Mouse (Mus musculus) limb, embryonic 13.5 days (tissue): ENCODE measurements at regions not wholly inside any gene's neighbourhood (a gene's known extent, or its start where the extent isn't known, plus 50 kb on each side); places are given as distances from the start of the nearest gene placed in this dataset.
A peak's percentile ranks its signal among the peaks of the same experiment; 100 is the strongest.

ENCODE experiments used
- ATAC-seq: fragments of 200-750 bp; cut with Nextera tagmentation; 2 replicates; pipeline ENCODE4 v1.8.0; 2017; ENCODE audit warnings: low read depth, moderate number of reproducible peaks, moderate TSS enrichment; ENCODE audit not compliant: low FRiP score
- H3K27ac ChIP-seq: fragments of 300-500 bp; sonication (generic); 2 replicates; pipeline ENCODE4 v1.5.1; 2015; ENCODE audit warnings: inconsistent platforms, mild to moderate bottlenecking, moderate library complexity
- H3K27me3 ChIP-seq: fragments of 300-500 bp; sonication (generic); 2 replicates; pipeline ENCODE4 v1.6.1; 2015; ENCODE audit warnings: mild to moderate bottlenecking, inconsistent platforms
- H3K36me3 ChIP-seq: fragments of 300-500 bp; sonication (generic); 2 replicates; pipeline ENCODE4 v1.6.1; 2015; ENCODE audit warnings: inconsistent platforms, mild to moderate bottlenecking, moderate library complexity
- H3K4me1 ChIP-seq: fragments of 300-500 bp; sonication (generic); 2 replicates; pipeline ENCODE4 v1.6.1; 2015; ENCODE audit warnings: inconsistent platforms
- H3K4me2 ChIP-seq: fragments of 300-500 bp; sonication (generic); replicated peaks from 2 replicates; pipeline ENCODE4 v1.6.1; 2015; ENCODE audit warnings: inconsistent platforms, mild to moderate bottlenecking, moderate library complexity
- H3K4me3 ChIP-seq: fragments of 300-500 bp; sonication (generic); 2 replicates; pipeline ENCODE4 v1.5.1; 2015; ENCODE audit warnings: moderate library complexity, mild to moderate bottlenecking, inconsistent platforms
- H3K9ac ChIP-seq: fragments of 300-500 bp; sonication (generic); 2 replicates; pipeline ENCODE4 v1.6.1; 2015; ENCODE audit warnings: mild to moderate bottlenecking, inconsistent platforms
- H3K9me3 ChIP-seq: fragments of 300-500 bp; sonication (generic); 2 replicates; pipeline ENCODE4 v1.6.1; 2016; ENCODE audit warnings: inconsistent platforms
- WGBS: fragments of 180-500 bp; shearing (Covaris S2); methylation state at CpG from one replicate; pipeline ENCODE4 v1.1.7; 2015; 5-methylcytosine and 5-hydroxymethylcytosine counted together

GRCm38 (mm10) chr16:72152920-72153319 is 155.2 kb upstream of the Robo1 start:
- no peak for ATAC-seq
- no peak overlapping the region for H3K9ac ChIP-seq
- 92% methylated on average over 2 of the region's 2 CpGs for WGBS

GRCm38 (mm10) chr16:72157913-72158312 is 150.2 kb upstream of the Robo1 start:
- H3K4me3 ChIP-seq: no peak overlapping the region
- H3K36me3 ChIP-seq: no peaks in the 10 kb centered on the region
- ATAC-seq: no peak; the same call in 1 of the 2 replicates
- 89% methylated on average over 14 of the region's 14 CpGs for WGBS
- no peak overlapping the region for H3K4me2 ChIP-seq
- H3K4me1 ChIP-seq: no peaks in the 10 kb centered on the region
- H3K27me3 ChIP-seq: no peaks in the 10 kb centered on the region
- H3K27ac ChIP-seq: no peak overlapping the region
- no peaks in the 10 kb centered on the region for H3K9me3 ChIP-seq
- H3K9ac ChIP-seq: no peak overlapping the region

More at GRCm38 (mm10) chr16:72152920-72153319, 155.2 kb upstream of the Robo1 start:
- Histone ChIP-seq H3K36me3 (no peaks in the 10 kb centered on the region), H3K4me2 (no peak overlapping the region), H3K4me1 (no peaks in the 10 kb centered on the region), H3K4me3 (no peak overlapping the region), H3K27ac (no peak overlapping the region), H3K9me3 (no peaks in the 10 kb centered on the region), H3K27me3 (no peaks in the 10 kb centered on the region)

GRCm38 (mm10) chr16:72159411-72159810 is 148.7 kb upstream of the Robo1 start:
- ATAC-seq: no peak
- H3K36me3 ChIP-seq: no peaks in the 10 kb centered on the region
- no peak overlapping the region for H3K9ac ChIP-seq
- no peak overlapping the region for H3K4me3 ChIP-seq
- H3K27me3 ChIP-seq: no peaks in the 10 kb centered on the region
- no peaks in the 10 kb centered on the region for H3K9me3 ChIP-seq
- no peak overlapping the region for H3K27ac ChIP-seq
- WGBS: 73% methylated on average over 4 of the region's 4 CpGs
- H3K4me2 ChIP-seq: no peak overlapping the region
- no peaks in the 10 kb centered on the region for H3K4me1 ChIP-seq

- no peaks in the 10 kb centered on the region for H3K36me3 ChIP-seq
- no peaks in the 10 kb centered on the region for H3K4me1 ChIP-seq
- H3K27ac ChIP-seq: no peak overlapping the region
- H3K27me3 ChIP-seq: no peaks in the 10 kb centered on the region
- 81% methylated on average over 5 of the region's 5 CpGs for WGBS
- no peak for ATAC-seq
- H3K9me3 ChIP-seq: no peaks in the 10 kb centered on the region
- no peak overlapping the region for H3K4me3 ChIP-seq
- no peak overlapping the region for H3K9ac ChIP-seq
- H3K4me2 ChIP-seq: no peak overlapping the region
These were observed 132.4 kb upstream of the Robo1 start for GRCm38 (mm10) chr16:72175727-72176126.

- Histone ChIP-seq H3K9ac (no peak overlapping the region), H3K4me3 (no peak overlapping the region), H3K4me1 (no peaks in the 10 kb centered on the region), H3K27ac (no peak overlapping the region), H3K36me3 (no peaks in the 10 kb centered on the region), H3K27me3 (no peaks in the 10 kb centered on the region), H3K4me2 (no peak overlapping the region), H3K9me3 (no peaks in the 10 kb centered on the region)
- no peak for ATAC-seq
- 7% methylated on average over 1 of the region's 1 CpGs for WGBS
These were observed 113.8 kb upstream of the Robo1 start for GRCm38 (mm10) chr16:72194320-72194719.

- H3K9me3 ChIP-seq: no peaks in the 10 kb centered on the region
- peak overlapping the region; percentile 56 for H3K4me2 ChIP-seq
- no peaks in the 10 kb centered on the region for H3K36me3 ChIP-seq
- 0 out of 2 replicates have a peak, but pooled peaks cover 2% of the 10 kb centered on the region for H3K27me3 ChIP-seq
- no peak overlapping the region for H3K27ac ChIP-seq
- ATAC-seq: peak; percentile 43; the same call in 1 of the 2 replicates
- H3K4me3 ChIP-seq: peak overlapping the region; percentile 22
- H3K9ac ChIP-seq: no peak overlapping the region
- H3K4me1 ChIP-seq: 0 out of 2 replicates have a peak, but pooled peaks cover 6% of the 10 kb centered on the region
- 45% methylated on average over 15 of the region's 15 CpGs for WGBS
These were observed 92.6 kb upstream of the Robo1 start for GRCm38 (mm10) chr16:72215360-72216013.

GRCm38 (mm10) chr16:72218021-72218420 is 90.1 kb upstream of the Robo1 start:
- H3K4me1 ChIP-seq: peaks cover 12% of the 10 kb centered on the region; the same call in 1 of the 2 replicates
- H3K4me2 ChIP-seq: no peak overlapping the region
- 5% methylated on average over 3 of the region's 3 CpGs for WGBS
- ATAC-seq: 0 out of 2 replicates have a peak, but pooled peaks have one; percentile 20
- no peaks in the 10 kb centered on the region for H3K9me3 ChIP-seq
- H3K36me3 ChIP-seq: no peaks in the 10 kb centered on the region
- no peak overlapping the region for H3K4me3 ChIP-seq
- no peak overlapping the region for H3K27ac ChIP-seq
- H3K27me3 ChIP-seq: no peaks in the 10 kb centered on the region
- H3K9ac ChIP-seq: no peak overlapping the region

GRCm38 (mm10) chr16:72221912-72222502 is 86.1 kb upstream of the Robo1 start:
- no peak overlapping the region for H3K4me3 ChIP-seq
- 48% methylated on average over 3 of the region's 3 CpGs for WGBS
- ATAC-seq: no peak
- no peaks in the 10 kb centered on the region for H3K27me3 ChIP-seq
- H3K9ac ChIP-seq: no peak overlapping the region
- peaks cover 9% of the 10 kb centered on the region; the same call in 1 of the 2 replicates for H3K4me1 ChIP-seq
- H3K36me3 ChIP-seq: no peaks in the 10 kb centered on the region
- no peak overlapping the region for H3K27ac ChIP-seq
- no peaks in the 10 kb centered on the region for H3K9me3 ChIP-seq
- no peak overlapping the region for H3K4me2 ChIP-seq

- ATAC-seq: peak; percentile 24; the same call in 1 of the 2 replicates
- no peaks in the 10 kb centered on the region for H3K27me3 ChIP-seq
- H3K27ac ChIP-seq: no peak overlapping the region
- no peak overlapping the region for H3K4me2 ChIP-seq
- 16% methylated on average over 3 of the region's 3 CpGs for WGBS
- no peak overlapping the region for H3K4me3 ChIP-seq
- H3K4me1 ChIP-seq: peaks cover 6% of the 10 kb centered on the region; the same call in 1 of the 2 replicates
- H3K36me3 ChIP-seq: no peaks in the 10 kb centered on the region
- H3K9me3 ChIP-seq: no peaks in the 10 kb centered on the region
- no peak overlapping the region for H3K9ac ChIP-seq
These were observed 84.2 kb upstream of the Robo1 start for GRCm38 (mm10) chr16:72223860-72224259.

GRCm38 (mm10) chr16:72225157-72225880 is 82.8 kb upstream of the Robo1 start:
- Histone ChIP-seq H3K36me3 (no peaks in the 10 kb centered on the region), H3K4me2 (no peak overlapping the region), H3K9ac (no peak overlapping the region), H3K27me3 (no peaks in the 10 kb centered on the region), H3K9me3 (no peaks in the 10 kb centered on the region), H3K4me3 (no peak overlapping the region), H3K4me1 (peaks cover 6% of the 10 kb centered on the region; the same call in 1 of the 2 replicates), H3K27ac (no peak overlapping the region)
- no peak for ATAC-seq
- WGBS: 50% methylated on average over 4 of the region's 4 CpGs

GRCm38 (mm10) chr16:72234366-72234765 is 73.7 kb upstream of the Robo1 start:
- H3K27ac ChIP-seq: no peak overlapping the region
- no peak overlapping the region for H3K4me3 ChIP-seq
- ATAC-seq: no peak
- no peaks in the 10 kb centered on the region for H3K27me3 ChIP-seq
- H3K9me3 ChIP-seq: no peaks in the 10 kb centered on the region
- 44% methylated on average over 1 of the region's 1 CpGs for WGBS
- no peak overlapping the region for H3K9ac ChIP-seq
- no peaks in the 10 kb centered on the region for H3K4me1 ChIP-seq
- no peak overlapping the region for H3K4me2 ChIP-seq
- H3K36me3 ChIP-seq: no peaks in the 10 kb centered on the region

GRCm38 (mm10) chr16:72239631-72240030 is 68.5 kb upstream of the Robo1 start:
- no peaks in the 10 kb centered on the region for H3K27me3 ChIP-seq
- peaks cover 6% of the 10 kb centered on the region for H3K4me1 ChIP-seq
- H3K4me2 ChIP-seq: no peak overlapping the region
- H3K36me3 ChIP-seq: no peaks in the 10 kb centered on the region
- no peak overlapping the region for H3K9ac ChIP-seq
- H3K4me3 ChIP-seq: no peak overlapping the region
- 50% methylated on average over 7 of the region's 7 CpGs for WGBS
- no peak overlapping the region for H3K27ac ChIP-seq
- no peaks in the 10 kb centered on the region for H3K9me3 ChIP-seq
- ATAC-seq: no peak
